Mouse (Mus musculus): ENCODE results near the gene Ets1. TPM values are rescaled to one million over a fixed set of nuclear protein-coding genes. Genes with fewer than 3 reads are reported as not detected.
A peak's percentile ranks its signal among the peaks of the same experiment; 100 is the strongest.

Gene Ets1
- total RNA-seq, 2 experiments from 2014 or later, result 5.4 to 16.3 TPM

GRCm38 (mm10) chr9:32726595-32726994, 90.6 kb downstream of the Ets1 start:
- ATAC-seq (replicated peaks; ENCODE audit: poor library complexity), result no peak

GRCm38 (mm10) chr9:32727058-32727457, 91.0 kb downstream of the Ets1 start:
- ATAC-seq (replicated peaks; ENCODE audit: poor library complexity), result no peak

GRCm38 (mm10) chr9:32728306-32728705, 92.3 kb downstream of the Ets1 start:
- ATAC-seq (replicated peaks; ENCODE audit: poor library complexity), result no peak

GRCm38 (mm10) chr9:32728806-32729205, 92.8 kb downstream of the Ets1 start:
- no peak for ATAC-seq (replicated peaks; ENCODE audit: poor library complexity)

- ATAC-seq (replicated peaks; ENCODE audit: poor library complexity), result no peak
Measured at GRCm38 (mm10) chr9:32729207-32729606, 93.2 kb downstream of the Ets1 start.

- ATAC-seq (replicated peaks; ENCODE audit: poor library complexity), result no peak
Measured at GRCm38 (mm10) chr9:32730001-32730655, 94.1 kb downstream of the Ets1 start.

- peak; percentile 57 for ATAC-seq (replicated peaks; ENCODE audit: poor library complexity)
Measured at GRCm38 (mm10) chr9:32730656-32731590, 94.9 kb downstream of the Ets1 start.

- no peak for ATAC-seq (replicated peaks; ENCODE audit: poor library complexity)
Measured at GRCm38 (mm10) chr9:32731787-32732186, 95.8 kb downstream of the Ets1 start.

- ATAC-seq (replicated peaks; ENCODE audit: poor library complexity), result no peak
Measured at GRCm38 (mm10) chr9:32735071-32735470, 99.0 kb downstream of the Ets1 start.

GRCm38 (mm10) chr9:32736051-32736450, 100.0 kb downstream of the Ets1 start:
- no peak for ATAC-seq (replicated peaks; ENCODE audit: poor library complexity)

GRCm38 (mm10) chr9:32739988-32740387, 104.0 kb downstream of the Ets1 start:
- ATAC-seq (replicated peaks; ENCODE audit: poor library complexity), result no peak

GRCm38 (mm10) chr9:32740751-32741387, 104.8 kb downstream of the Ets1 start:
- ATAC-seq (replicated peaks; ENCODE audit: poor library complexity), result no peak

- no peak for ATAC-seq (replicated peaks; ENCODE audit: poor library complexity)
Measured at GRCm38 (mm10) chr9:32741681-32742080, 105.7 kb downstream of the Ets1 start.

GRCm38 (mm10) chr9:32743157-32743556, 107.1 kb downstream of the Ets1 start:
- ATAC-seq (replicated peaks; ENCODE audit: poor library complexity), result no peak

GRCm38 (mm10) chr9:32743642-32744161, 107.7 kb downstream of the Ets1 start:
- ATAC-seq (replicated peaks; ENCODE audit: poor library complexity), result no peak

GRCm38 (mm10) chr9:32744288-32744687, 108.3 kb downstream of the Ets1 start:
- ATAC-seq (replicated peaks; ENCODE audit: poor library complexity), result no peak

GRCm38 (mm10) chr9:32745079-32745763, 109.2 kb downstream of the Ets1 start:
- no peak for ATAC-seq (replicated peaks; ENCODE audit: poor library complexity)

GRCm38 (mm10) chr9:32745998-32746397, 110.0 kb downstream of the Ets1 start:
- no peak for ATAC-seq (replicated peaks; ENCODE audit: poor library complexity)

- ATAC-seq (replicated peaks; ENCODE audit: poor library complexity), result no peak
Measured at GRCm38 (mm10) chr9:32746615-32747014, 110.6 kb downstream of the Ets1 start.

- ATAC-seq (replicated peaks; ENCODE audit: poor library complexity), result no peak
Measured at GRCm38 (mm10) chr9:32747624-32748023, 111.6 kb downstream of the Ets1 start.

GRCm38 (mm10) chr9:32748552-32748951, 112.5 kb downstream of the Ets1 start:
- ATAC-seq (replicated peaks; ENCODE audit: poor library complexity), result no peak
